Mouse (Mus musculus) kidney, embryonic 16.5 days (tissue): ENCODE measurements around the gene Smurf1. TPM values are rescaled to one million over a fixed set of nuclear protein-coding genes. Genes with fewer than 3 reads are reported as not detected.

ENCODE experiments used
- ATAC-seq: fragments of 200-750 bp; cut with Nextera tagmentation; 2 replicates; pipeline ENCODE4 v1.8.0; 2017; ENCODE audit warnings: moderate TSS enrichment; ENCODE audit not compliant: low FRiP score, low TSS enrichment
- H3K27ac ChIP-seq: fragments of 300-500 bp; sonication (generic); 2 replicates; pipeline ENCODE4 v1.5.1; 2014; ENCODE audit warnings: low read length
- H3K27me3 ChIP-seq: fragments of 300-500 bp; sonication (generic); 2 replicates; pipeline ENCODE4 v1.6.1; 2014; ENCODE audit warnings: low read length, control low read depth, mixed read lengths; ENCODE audit not compliant: insufficient read depth
- H3K36me3 ChIP-seq: fragments of 300-500 bp; sonication (generic); 2 replicates; pipeline ENCODE4 v1.6.1; 2014; ENCODE audit warnings: low read length, control low read depth, mixed read lengths; ENCODE audit not compliant: insufficient read depth
- H3K4me1 ChIP-seq: fragments of 300-500 bp; sonication (generic); 2 replicates; pipeline ENCODE4 v1.6.1; 2014; ENCODE audit warnings: low read length, control low read depth, mixed read lengths; ENCODE audit not compliant: insufficient read depth
- H3K4me2 ChIP-seq: fragments of 300-500 bp; sonication (generic); replicated peaks from 2 replicates; pipeline ENCODE4 v1.6.1; 2014; ENCODE audit warnings: low read depth, low read length
- H3K4me3 ChIP-seq: fragments of 300-500 bp; sonication (generic); 2 replicates; pipeline ENCODE4 v1.5.1; 2014; ENCODE audit warnings: mild to moderate bottlenecking, low read length
- H3K9ac ChIP-seq: fragments of 300-500 bp; sonication (generic); replicated peaks from 2 replicates; pipeline ENCODE4 v1.6.1; 2014; ENCODE audit warnings: low read length
- H3K9me3 ChIP-seq: fragments of 300-500 bp; sonication (generic); 2 replicates; pipeline ENCODE4 v1.6.1; 2016; ENCODE audit warnings: low read length, control low read depth
- WGBS: fragments of 180-500 bp; shearing (Covaris S2); extraction: QIAGEN DNeasy Blood & Tissue Kit; methylation state at CpG from one replicate; pipeline ENCODE4 v1.1.7; 2014; 5-methylcytosine and 5-hydroxymethylcytosine counted together
- polyA plus RNA-seq: library from polyadenylated mRNA; unstranded; fragments of >200 nt; fragmentation: Nextera tagmentation; extraction: Ambion mirVana; gene quantifications from 2 replicates; pipeline ENCODE4 v1.2.1, GENCODE M21; 2015

Gene Smurf1
- polyA plus RNA-seq, 1 experiment from 2014 or later: 14.0 TPM

DNA sequence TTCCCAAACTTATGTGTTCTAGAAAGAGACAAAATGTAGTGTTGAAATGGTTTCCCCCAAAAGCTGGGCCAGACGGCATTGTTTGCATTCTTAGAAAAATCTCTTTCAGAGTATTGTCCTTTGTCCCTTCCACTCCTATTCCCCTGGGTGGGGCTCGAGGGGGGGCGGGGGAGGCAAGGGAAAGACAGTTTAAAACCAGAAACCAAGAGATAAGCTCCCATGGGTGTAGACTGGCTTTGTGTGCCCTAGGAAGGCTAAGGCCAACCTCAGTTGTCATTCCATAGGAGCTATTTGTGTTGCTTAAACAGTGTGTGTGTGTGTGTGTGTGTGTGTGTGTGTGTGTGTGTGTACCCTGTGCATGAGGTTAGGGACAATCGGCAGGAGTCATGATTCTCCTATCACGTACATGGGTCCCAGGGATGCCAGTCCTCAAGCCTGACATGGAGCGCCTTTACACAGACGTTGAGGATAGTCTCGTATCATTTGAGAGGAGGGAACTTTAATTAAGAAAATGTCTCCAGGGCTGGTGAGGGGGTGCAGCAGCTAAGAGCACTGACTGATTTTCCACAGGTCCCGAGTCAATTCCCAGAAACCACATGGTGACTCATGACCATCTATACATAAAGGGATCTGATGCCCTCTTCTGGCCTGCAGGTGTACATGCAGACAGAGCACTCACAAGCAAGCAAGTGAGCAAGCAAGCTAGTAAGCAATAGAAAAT is 22.9 kb upstream of the Smurf1 start:
- 46% methylated on average over 9 of the region's 9 CpGs for WGBS
- Histone ChIP-seq H3K27me3 (no peaks in the 10 kb centered on the region), H3K9me3 (peaks cover 3% of the 10 kb centered on the region; the same call in 1 of the 2 replicates), H3K9ac (no peak overlapping the region), H3K36me3 (no peaks in the 10 kb centered on the region), H3K4me1 (no peaks in the 10 kb centered on the region), H3K27ac (no peak overlapping the region), H3K4me2 (no peak overlapping the region), H3K4me3 (no peak overlapping the region)
- ATAC-seq: peak; percentile 64

DNA sequence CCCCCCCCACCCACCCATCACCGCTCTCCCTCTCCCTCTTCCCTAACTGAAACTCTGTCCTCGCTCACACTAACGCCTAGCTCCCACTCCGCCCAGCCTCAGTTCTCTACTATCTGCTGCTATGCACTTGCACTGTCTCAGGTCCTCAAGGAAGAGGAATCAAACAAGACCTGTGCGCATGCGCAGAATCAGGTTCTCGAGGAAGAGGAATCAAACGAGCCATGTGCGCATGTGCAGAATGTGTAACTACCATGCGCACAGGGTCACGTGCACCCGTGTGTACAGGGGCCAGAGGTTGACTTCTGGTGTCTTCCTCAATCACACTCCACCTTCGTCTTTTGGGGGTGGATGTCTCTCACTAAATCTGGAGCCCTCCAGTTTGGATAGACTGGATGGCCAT is 21.9 kb upstream of the Smurf1 start:
- H3K9me3 ChIP-seq: peaks cover 8% of the 10 kb centered on the region; the same call in 1 of the 2 replicates
- no peak overlapping the region for H3K9ac ChIP-seq
- no peak overlapping the region for H3K27ac ChIP-seq
- H3K36me3 ChIP-seq: no peaks in the 10 kb centered on the region
- ATAC-seq: no peak
- H3K4me3 ChIP-seq: no peak overlapping the region
- H3K4me1 ChIP-seq: no peaks in the 10 kb centered on the region
- H3K27me3 ChIP-seq: no peaks in the 10 kb centered on the region
- H3K4me2 ChIP-seq: no peak overlapping the region
- 93% methylated on average over 13 of the region's 13 CpGs for WGBS

DNA sequence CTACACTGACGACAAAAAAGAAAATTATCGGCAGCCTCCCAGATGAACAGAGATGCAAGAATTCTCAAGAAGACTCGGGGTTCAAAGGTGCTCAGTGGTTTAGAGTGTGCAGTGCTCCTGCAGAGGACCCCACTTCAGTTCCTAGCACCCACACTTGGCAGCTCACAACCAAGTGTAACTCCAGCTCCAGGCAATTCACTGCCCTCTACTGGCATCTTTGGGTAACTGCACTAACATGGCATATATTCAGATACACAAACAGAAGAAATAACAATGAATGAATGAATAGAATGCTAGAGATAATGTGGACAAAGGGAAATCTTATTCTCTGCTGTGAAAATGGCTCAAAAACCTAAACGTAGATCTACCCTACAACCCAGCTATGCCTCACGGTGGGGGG is 19.2 kb upstream of the Smurf1 start:
- Histone ChIP-seq H3K9ac (no peak overlapping the region), H3K4me2 (no peak overlapping the region), H3K27me3 (no peaks in the 10 kb centered on the region), H3K9me3 (peaks cover 8% of the 10 kb centered on the region; the same call in 1 of the 2 replicates), H3K27ac (no peak overlapping the region), H3K36me3 (no peaks in the 10 kb centered on the region), H3K4me1 (no peaks in the 10 kb centered on the region), H3K4me3 (no peak overlapping the region)
- ATAC-seq: no peak
- 94% methylated on average over 5 of the region's 5 CpGs for WGBS

DNA sequence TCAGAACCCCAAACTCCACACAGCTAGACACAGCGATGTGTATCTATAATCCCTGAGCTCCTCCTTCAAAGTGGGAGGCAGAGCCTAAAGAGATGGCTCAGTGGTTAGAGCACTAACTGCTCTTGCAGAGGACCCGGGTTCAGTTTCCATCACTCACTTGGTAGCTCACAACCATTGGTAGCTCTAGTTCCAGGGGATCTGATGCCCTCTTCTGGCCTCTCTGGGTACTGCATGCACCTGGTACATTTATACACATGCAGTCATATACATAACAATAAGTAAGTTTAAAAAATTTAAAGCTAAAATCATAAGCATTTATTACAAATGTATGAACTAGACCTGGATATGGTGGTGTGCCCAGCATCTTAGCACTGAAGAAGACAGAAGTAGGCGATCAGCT is 17.6 kb upstream of the Smurf1 start:
- Histone ChIP-seq H3K4me2 (no peak overlapping the region), H3K4me3 (no peak overlapping the region), H3K4me1 (no peaks in the 10 kb centered on the region), H3K9ac (no peak overlapping the region), H3K36me3 (no peaks in the 10 kb centered on the region), H3K9me3 (peaks cover 8% of the 10 kb centered on the region; the same call in 1 of the 2 replicates), H3K27me3 (no peaks in the 10 kb centered on the region), H3K27ac (no peak overlapping the region)
- no peak for ATAC-seq
- WGBS: 94% methylated on average over 3 of the region's 3 CpGs

DNA sequence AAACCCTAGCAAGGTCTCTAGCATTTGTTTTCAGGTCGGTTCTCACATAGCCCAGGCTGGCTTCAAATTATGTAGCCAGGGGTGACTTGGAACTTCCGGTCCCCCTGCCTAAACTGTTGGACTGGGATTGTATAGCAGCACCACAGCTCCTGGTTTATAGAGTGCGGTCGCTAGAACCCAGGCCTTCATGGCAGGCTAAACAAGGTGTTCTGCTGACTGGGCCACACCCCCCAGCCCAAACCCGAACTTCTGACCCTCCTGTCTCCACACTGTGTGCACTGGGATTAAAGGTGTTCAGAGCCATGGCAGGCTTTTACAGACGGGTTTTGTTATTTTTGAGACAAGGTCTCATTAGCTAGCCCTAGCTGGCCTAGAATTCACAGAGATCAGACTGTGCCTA is 13.5 kb upstream of the Smurf1 start:
- no peak overlapping the region for H3K9ac ChIP-seq
- H3K4me2 ChIP-seq: no peak overlapping the region
- no peaks in the 10 kb centered on the region for H3K4me1 ChIP-seq
- H3K4me3 ChIP-seq: no peak overlapping the region
- WGBS: 73% methylated on average over 6 of the region's 6 CpGs
- H3K27ac ChIP-seq: peak overlapping the region; percentile 58; the same call in 1 of the 2 replicates
- 0 out of 2 replicates have a peak, but pooled peaks have one; percentile 35 for ATAC-seq
- no peaks in the 10 kb centered on the region for H3K27me3 ChIP-seq
- H3K36me3 ChIP-seq: no peaks in the 10 kb centered on the region
- peaks cover 5% of the 10 kb centered on the region; the same call in 1 of the 2 replicates for H3K9me3 ChIP-seq

DNA sequence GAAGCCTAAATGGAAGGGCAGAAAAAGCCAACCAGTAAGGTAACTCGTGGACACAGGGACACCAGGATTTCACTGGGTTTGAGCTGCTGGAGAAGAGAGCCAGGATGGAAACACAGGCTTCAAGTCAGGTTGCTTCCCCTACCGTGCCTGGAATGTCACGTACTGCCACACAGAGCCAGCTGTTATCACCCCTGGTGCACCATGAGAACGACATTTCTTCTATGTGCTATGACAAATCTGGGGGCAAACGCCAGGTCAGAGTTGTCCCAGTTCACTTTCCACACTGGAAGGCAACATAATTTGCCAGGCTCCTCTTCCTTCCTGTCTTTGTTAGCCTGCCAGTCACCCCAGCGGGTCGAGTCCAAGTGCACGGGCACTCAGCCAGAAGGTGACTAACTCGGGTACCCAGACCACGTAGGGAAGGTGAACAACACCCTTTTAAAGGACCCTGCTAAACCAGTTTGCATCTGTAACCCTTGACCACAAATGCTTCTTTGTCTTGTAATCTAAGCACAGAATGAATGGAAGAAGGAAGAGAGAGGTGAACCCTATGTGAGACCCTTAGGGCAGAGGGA is 13.0 kb upstream of the Smurf1 start:
- no peaks in the 10 kb centered on the region for H3K27me3 ChIP-seq
- no peaks in the 10 kb centered on the region for H3K36me3 ChIP-seq
- no peak overlapping the region for H3K4me2 ChIP-seq
- ATAC-seq: peak; percentile 65; the same call in 1 of the 2 replicates
- peaks cover 5% of the 10 kb centered on the region; the same call in 1 of the 2 replicates for H3K9me3 ChIP-seq
- H3K4me1 ChIP-seq: no peaks in the 10 kb centered on the region
- H3K27ac ChIP-seq: peak overlapping the region; percentile 58
- no peak overlapping the region for H3K9ac ChIP-seq
- 55% methylated on average over 10 of the region's 10 CpGs for WGBS
- H3K4me3 ChIP-seq: no peak overlapping the region

DNA sequence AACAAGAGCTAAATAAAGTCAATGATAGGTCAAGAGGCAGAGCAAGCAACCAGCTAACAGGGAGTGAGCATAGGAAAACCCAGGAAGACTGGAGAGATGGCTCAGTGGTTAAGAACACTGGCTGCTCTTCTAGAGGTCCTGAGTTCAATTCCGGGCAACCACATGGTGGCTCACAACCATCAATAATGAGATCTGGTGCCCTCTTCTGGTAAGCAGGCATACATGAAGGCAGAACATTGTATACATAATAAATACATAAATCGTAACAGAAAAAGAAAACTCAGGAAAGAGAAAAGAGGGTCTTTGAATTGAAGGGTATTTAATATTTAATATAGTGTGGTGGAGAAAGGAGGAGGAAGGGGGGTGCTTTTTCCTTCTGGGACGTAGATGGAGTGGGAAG is 5.6 kb upstream of the Smurf1 start:
- WGBS: 93% methylated on average over 3 of the region's 3 CpGs
- Histone ChIP-seq H3K4me3 (no peak overlapping the region), H3K4me2 (no peak overlapping the region), H3K27me3 (peaks cover 4% of the 10 kb centered on the region; the same call in 1 of the 2 replicates), H3K27ac (no peak overlapping the region), H3K9ac (no peak overlapping the region), H3K36me3 (no peaks in the 10 kb centered on the region), H3K4me1 (peaks cover 4% of the 10 kb centered on the region; the same call in 1 of the 2 replicates), H3K9me3 (no peaks in the 10 kb centered on the region)
- ATAC-seq: no peak

DNA sequence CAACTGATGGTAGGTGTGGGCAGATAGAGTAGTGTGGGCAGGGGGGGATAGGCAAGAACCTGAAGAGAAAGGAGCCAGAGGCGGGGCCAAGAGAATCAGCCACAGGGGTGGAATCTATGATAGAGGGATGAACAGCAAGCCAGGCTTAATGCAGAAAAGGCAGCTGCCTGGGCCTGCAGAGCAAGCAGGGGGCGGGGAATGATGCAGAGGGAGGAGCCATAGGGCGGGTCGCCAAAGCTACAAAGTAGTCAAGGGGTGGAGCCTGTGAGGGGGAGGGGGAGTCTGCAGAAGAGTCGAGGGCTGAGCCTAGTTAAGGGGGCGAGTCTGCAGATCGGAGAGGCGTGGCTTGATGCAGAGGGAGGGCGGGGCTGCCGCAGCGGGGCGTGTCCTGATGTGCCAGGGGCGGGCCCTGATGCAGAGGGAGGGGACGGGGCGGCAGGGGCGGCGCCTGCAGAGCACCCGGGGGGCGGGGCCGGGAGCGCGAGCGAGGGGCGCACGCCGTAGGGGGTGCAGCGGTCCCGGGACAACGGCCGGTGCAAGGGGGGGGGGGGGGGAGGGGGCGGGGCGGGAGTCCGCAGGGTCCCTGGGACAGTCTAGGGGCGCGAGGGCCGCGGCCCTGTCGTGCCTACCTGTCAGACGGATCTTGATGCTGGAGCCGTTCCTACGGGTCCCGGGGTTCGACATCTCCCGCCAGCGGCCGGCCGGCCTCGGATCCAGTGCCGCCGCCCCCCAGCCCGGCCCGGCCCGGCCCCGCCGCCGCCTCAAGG is 592 bp downstream of the Smurf1 start:
- Histone ChIP-seq H3K4me2 (peak overlapping the region; percentile 90), H3K4me1 (peaks cover 26% of the 10 kb centered on the region), H3K4me3 (peak overlapping the region; percentile 88), H3K27ac (peak overlapping the region; percentile 95), H3K27me3 (peaks cover 4% of the 10 kb centered on the region; the same call in 1 of the 2 replicates), H3K36me3 (no peaks in the 10 kb centered on the region), H3K9me3 (no peaks in the 10 kb centered on the region), H3K9ac (peak overlapping the region; percentile 98)
- under 1% methylated on average over 20 of the region's 56 CpGs for WGBS
- ATAC-seq: peak; percentile 78

DNA sequence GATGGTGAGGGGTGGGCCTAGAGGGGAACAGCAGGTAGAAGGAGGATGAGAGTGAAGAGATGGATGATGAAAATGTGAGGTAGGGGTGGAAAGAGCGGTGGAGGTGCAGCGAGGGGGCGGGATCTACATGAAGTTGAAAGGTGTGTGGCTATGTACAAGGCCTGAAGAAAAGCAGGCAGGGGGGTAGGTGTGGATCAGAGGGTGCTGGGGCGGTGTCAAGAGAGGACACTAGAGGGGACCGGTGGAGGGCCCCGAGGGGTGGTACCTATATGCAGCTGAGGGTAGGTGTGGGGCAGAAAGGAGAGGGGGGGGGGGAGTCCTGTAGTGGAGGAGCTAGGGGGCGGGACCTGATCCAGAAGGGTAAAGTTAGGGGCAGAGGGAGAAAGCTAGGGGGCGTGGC is 1.2 kb downstream of the Smurf1 start:
- peak overlapping the region; percentile 95; the same call in 1 of the 2 replicates for H3K27ac ChIP-seq
- H3K4me2 ChIP-seq: peak overlapping the region; percentile 90
- peaks cover 4% of the 10 kb centered on the region; the same call in 1 of the 2 replicates for H3K27me3 ChIP-seq
- 38% methylated on average over 7 of the region's 8 CpGs for WGBS
- no peaks in the 10 kb centered on the region for H3K36me3 ChIP-seq
- no peaks in the 10 kb centered on the region for H3K9me3 ChIP-seq
- peaks cover 26% of the 10 kb centered on the region for H3K4me1 ChIP-seq
- H3K4me3 ChIP-seq: peak overlapping the region; percentile 88
- ATAC-seq: peak; percentile 44
- H3K9ac ChIP-seq: no peak overlapping the region
